ENCODE assay signal across 23 mouse cellular contexts in the genomic region with DNA sequence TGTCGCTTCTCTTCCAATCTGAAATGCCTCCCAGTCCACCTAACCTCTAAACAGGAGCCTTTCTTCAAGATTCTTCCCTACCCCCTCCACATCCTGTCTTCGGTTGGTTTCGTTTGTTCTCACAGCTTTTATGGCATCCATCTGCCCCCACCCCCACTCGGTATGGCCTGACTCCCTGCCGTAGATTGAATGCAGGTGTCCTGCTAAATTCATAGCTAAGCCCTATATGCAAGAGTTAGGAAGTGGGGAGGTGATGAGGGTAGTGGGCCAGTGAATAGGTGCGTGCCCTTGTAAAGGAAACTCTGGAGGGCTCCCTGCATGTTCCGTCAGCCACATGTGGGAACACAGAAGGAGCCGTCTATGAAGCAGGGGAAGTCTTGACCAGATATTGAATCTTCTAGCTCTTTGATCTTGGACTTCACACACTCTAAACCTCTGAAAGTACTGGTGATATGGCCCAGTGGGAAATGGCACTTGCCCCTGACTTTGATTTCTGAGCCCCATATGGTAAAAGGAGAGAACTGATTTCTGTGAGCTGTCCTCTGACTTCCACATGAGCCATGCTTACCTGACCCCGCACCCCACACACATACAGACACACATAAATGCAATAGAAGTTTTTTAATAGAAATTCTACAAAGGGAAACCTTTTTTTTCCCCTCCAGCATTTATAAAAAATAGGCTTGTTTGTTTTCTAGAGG.
DNase-seq lines count a peak whose midpoint lies in the region; ATAC-seq lines count a peak whose summit lies in the region.
"Had no signal": no experiment of that assay in that cellular context is flagged by ENCODE, and none has a peak within 500 bp of the region (broad histone marks: within the 10 kb centered on the region; RNA-seq: fewer than 3 reads in every experiment).

No protein-coding gene starts in this region.

- no peak overlapping the region for H3K9ac ChIP-seq in kidney, embryonic 14.5 days (ENCODE audit: low read depth, low read length)
- no peak overlapping the region for H3K9ac ChIP-seq in kidney, embryonic 16.5 days (replicated peaks; ENCODE audit: low read length)
- no peak overlapping the region for H3K9ac ChIP-seq in limb, embryonic 15.5 days
- H3K9ac ChIP-seq: embryonic facial prominence, embryonic 15.5 days; hindbrain, embryonic 13.5 days; intestine, embryonic 15.5 days; kidney, embryonic 15.5 days; midbrain, embryonic 12.5 days; neural tube, embryonic 13.5 days had no signal

- no peaks in the 10 kb centered on the region for H3K9me3 ChIP-seq in kidney, embryonic 14.5 days (ENCODE audit: control insufficient read depth, low read length)
- H3K9me3 ChIP-seq in kidney, embryonic 16.5 days (ENCODE audit: low read length), result no peaks in the 10 kb centered on the region
- H3K9me3 ChIP-seq in limb, embryonic 15.5 days, result no peaks in the 10 kb centered on the region
- H3K9me3 ChIP-seq: embryonic facial prominence, embryonic 15.5 days; hindbrain, embryonic 13.5 days; intestine, embryonic 15.5 days; kidney, embryonic 15.5 days; midbrain, embryonic 12.5 days; neural tube, embryonic 13.5 days had no signal

- no peak overlapping the region for H3K27ac ChIP-seq in kidney, embryonic 14.5 days (ENCODE audit: low read depth, low read length)
- no peak overlapping the region for H3K27ac ChIP-seq in kidney, embryonic 16.5 days (ENCODE audit: low read length)
- 0 out of 2 replicates have a peak overlapping the region, but pooled peaks have one; percentile 77 for H3K27ac ChIP-seq in limb, embryonic 15.5 days
- H3K27ac ChIP-seq: embryonic facial prominence, embryonic 15.5 days; gastrocnemius, adult 2 months; hindbrain, embryonic 13.5 days; intestine, embryonic 15.5 days; kidney, embryonic 15.5 days; midbrain, embryonic 12.5 days; neural tube, embryonic 13.5 days; stomach, postnatal 0 days had no signal

- no peaks in the 10 kb centered on the region for H3K27me3 ChIP-seq in kidney, embryonic 14.5 days (ENCODE audit: control insufficient read depth, insufficient read depth, low read length)
- no peaks in the 10 kb centered on the region for H3K27me3 ChIP-seq in kidney, embryonic 16.5 days (ENCODE audit: insufficient read depth, low read length)
- H3K27me3 ChIP-seq in limb, embryonic 15.5 days, result no peaks in the 10 kb centered on the region
- H3K27me3 ChIP-seq: embryonic facial prominence, embryonic 15.5 days; hindbrain, embryonic 13.5 days; intestine, embryonic 15.5 days; kidney, embryonic 15.5 days; midbrain, embryonic 12.5 days; neural tube, embryonic 13.5 days had no signal

- H3K4me1 ChIP-seq in kidney, embryonic 14.5 days (ENCODE audit: control insufficient read depth, insufficient read depth, low read length), result peaks cover 11% of the 10 kb centered on the region
- H3K4me1 ChIP-seq in kidney, embryonic 16.5 days (ENCODE audit: insufficient read depth, low read length), result peaks cover 29% of the 10 kb centered on the region
- peaks cover 20% of the 10 kb centered on the region for H3K4me1 ChIP-seq in limb, embryonic 15.5 days
- H3K4me1 ChIP-seq: hindbrain, embryonic 13.5 days; midbrain, embryonic 12.5 days; neural tube, embryonic 13.5 days had no signal

- H3K36me3 ChIP-seq in kidney, embryonic 14.5 days (ENCODE audit: control insufficient read depth, insufficient read depth, low read length), result no peaks in the 10 kb centered on the region
- H3K36me3 ChIP-seq in kidney, embryonic 16.5 days (ENCODE audit: insufficient read depth, low read length), result no peaks in the 10 kb centered on the region
- no peaks in the 10 kb centered on the region for H3K36me3 ChIP-seq in limb, embryonic 15.5 days
- H3K36me3 ChIP-seq: embryonic facial prominence, embryonic 15.5 days; hindbrain, embryonic 13.5 days; intestine, embryonic 15.5 days; kidney, embryonic 15.5 days; midbrain, embryonic 12.5 days; neural tube, embryonic 13.5 days had no signal

- no peak overlapping the region for H3K4me2 ChIP-seq in kidney, embryonic 14.5 days (replicated peaks; ENCODE audit: low read depth, low read length)
- H3K4me2 ChIP-seq in kidney, embryonic 16.5 days (replicated peaks; ENCODE audit: low read depth, low read length), result no peak overlapping the region
- no peak overlapping the region for H3K4me2 ChIP-seq in limb, embryonic 15.5 days
- H3K4me2 ChIP-seq: embryonic facial prominence, embryonic 15.5 days; hindbrain, embryonic 13.5 days; intestine, embryonic 15.5 days; kidney, embryonic 15.5 days; liver, embryonic 11.5 days; midbrain, embryonic 12.5 days; neural tube, embryonic 13.5 days had no signal

- peak; percentile 59 for DNase-seq in embryo, embryonic 11.5 days (ENCODE audit: low read depth, low spot score)
- peak; percentile 92 for DNase-seq in forelimb bud, embryonic 11.5 days (ENCODE audit: low read depth, low spot score)
- DNase-seq in retina, embryonic 14.5 days (ENCODE audit: low spot score), result no peak
- DNase-seq in right cerebral cortex, postnatal 10 days (ENCODE audit: low spot score in 2 of 2), result no peak
- DNase-seq: adrenal gland, adult 2 months; cerebellum, adult 2 months; cerebellum, postnatal 36 days; gastrocnemius, adult 2 months; lung, adult 18-20 months; lung, postnatal 36 days; right cerebral cortex, postnatal 25 days; thymus, postnatal 14 days had no signal

- ATAC-seq in kidney, embryonic 14.5 days (ENCODE audit: low FRiP score, low TSS enrichment), result peak; percentile 20; the same call in 1 of the 2 replicates
- ATAC-seq in kidney, embryonic 16.5 days (ENCODE audit: low FRiP score, low TSS enrichment), result no peak
- ATAC-seq in limb, embryonic 15.5 days (ENCODE audit: insufficient number of reproducible peaks, low FRiP score, low TSS enrichment, low read depth), result peak; percentile 26; the same call in 1 of the 2 replicates
- ATAC-seq: intestine, embryonic 15.5 days had no signal

- 27% methylated on average over 9 of the region's 9 CpGs for WGBS in kidney, embryonic 14.5 days
- 36% methylated on average over 9 of the region's 9 CpGs for WGBS in kidney, embryonic 16.5 days
- whole genome bisulfite sequencing in limb, embryonic 15.5 days, result 31% methylated on average over 9 of the region's 9 CpGs

- no peak overlapping the region for H3K4me3 ChIP-seq in kidney, embryonic 14.5 days (ENCODE audit: low read length)
- no peak overlapping the region for H3K4me3 ChIP-seq in kidney, embryonic 16.5 days (ENCODE audit: low read length)
- no peak overlapping the region for H3K4me3 ChIP-seq in limb, embryonic 15.5 days
- H3K4me3 ChIP-seq: embryonic facial prominence, embryonic 15.5 days; gastrocnemius, adult 2 months; hindbrain, embryonic 13.5 days; intestine, embryonic 15.5 days; kidney, embryonic 15.5 days; midbrain, embryonic 12.5 days; neural tube, embryonic 13.5 days had no signal

Comparison
In these comparisons a context has a peak if more than half of its experiments do, and no peak if none do; other contexts are left out.
1. DNase-seq: peak in embryo, embryonic 11.5 days (single experiment) and forelimb bud, embryonic 11.5 days (single experiment); none in retina, embryonic 14.5 days (single experiment) and right cerebral cortex, postnatal 10 days (0 of 2).